Mouse (Mus musculus) B cell, adult 67 days (primary cell): ENCODE data around the gene Cebpb. TPM values are rescaled to one million over a fixed set of nuclear protein-coding genes. Genes with fewer than 3 reads are reported as not detected.

Experiments used
- total RNA-seq, 2 experiments: library from RNA; stranded (reverse); gene quantifications; 4 replicates each; pipeline ENCODE4 v1.2.4; 2023

Cebpb gene
- 10 to 100 TPM; 49.2 to 67.6 TPM for total RNA-seq

DNA sequence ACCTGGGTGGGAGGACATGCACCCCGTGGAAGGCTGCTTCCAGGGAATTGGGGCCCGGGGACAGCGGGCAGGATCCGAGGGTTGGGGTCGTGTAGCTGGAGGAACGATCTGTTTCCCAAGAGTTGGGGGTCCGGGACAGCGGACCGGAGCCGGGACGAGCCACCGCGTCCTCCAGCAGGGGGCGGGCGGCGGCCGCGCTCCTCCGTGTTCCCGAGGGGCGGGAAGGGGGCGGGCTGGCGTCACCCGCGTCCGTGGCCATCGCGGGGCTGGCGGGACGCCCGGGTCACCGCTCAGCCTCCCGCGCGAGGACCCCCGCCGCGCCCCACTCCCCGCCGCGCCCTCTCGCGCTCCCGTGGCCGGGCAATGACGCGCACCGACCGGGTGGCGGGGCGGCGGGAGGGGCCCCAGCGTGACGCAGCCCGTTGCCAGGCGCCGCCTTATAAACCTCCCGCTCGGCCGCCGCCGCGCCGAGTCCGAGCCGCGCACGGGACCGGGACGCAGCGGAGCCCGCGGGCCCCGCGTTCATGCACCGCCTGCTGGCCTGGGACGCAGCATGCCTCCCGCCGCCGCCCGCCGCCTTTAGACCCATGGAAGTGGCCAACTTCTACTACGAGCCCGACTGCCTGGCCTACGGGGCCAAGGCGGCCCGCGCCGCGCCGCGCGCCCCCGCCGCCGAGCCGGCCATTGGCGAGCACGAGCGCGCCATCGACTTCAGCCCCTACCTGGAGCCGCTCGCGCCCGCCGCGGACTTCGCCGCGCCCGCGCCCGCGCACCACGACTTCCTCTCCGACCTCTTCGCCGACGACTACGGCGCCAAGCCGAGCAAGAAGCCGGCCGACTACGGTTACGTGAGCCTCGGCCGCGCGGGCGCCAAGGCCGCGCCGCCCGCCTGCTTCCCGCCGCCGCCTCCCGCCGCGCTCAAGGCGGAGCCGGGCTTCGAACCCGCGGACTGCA is at the start of gene Cebpb:
Gene Cebpb (plus strand): TSS at position 418 of the 954 bp plus-strand sequence.

GRCm38 (mm10) chr2:167661270-167662203 is 27.2 kb upstream of the Cebpb start, which contains the start of gene Gm20431:
Gene Gm20431 (minus strand): TSS chr2:167661496.

GRCm38 (mm10) chr2:167689501-167690218 is 945 bp downstream of the Cebpb start, which contains the start of gene Tmem189:
Gene Tmem189 (minus strand): TSS chr2:167689822.

Other genes starting within 250 kb of the Cebpb start
- 100 to 1,000 TPM in 1 of 2 experiments, 10 to 100 TPM in 1; 95.3 to 108 TPM for gene Rnf114, start 196.3 kb upstream of the Cebpb start, total RNA-seq
- gene Spata2, start 196.0 kb upstream of the Cebpb start, total RNA-seq, result 10 to 100 TPM; 49.3 to 50.0 TPM
- gene Snai1, start 150.7 kb upstream of the Cebpb start, total RNA-seq, result 1 to 10 TPM; 3.0 to 3.5 TPM
- gene Ube2v1, start 56.8 kb upstream of the Cebpb start, total RNA-seq, result 100 to 1,000 TPM; 142 to 171 TPM
- gene Gm20431, start 27.4 kb upstream of the Cebpb start, total RNA-seq, result 10 to 100 TPM; 14.7 to 31.3 TPM
- gene Tmem189, start 907 bp downstream of the Cebpb start, total RNA-seq, result 10 to 100 TPM; 77.1 to 78.8 TPM
- gene Ptpn1, start 243.1 kb downstream of the Cebpb start, total RNA-seq, result 100 to 1,000 TPM; 150 to 156 TPM